Mouse (Mus musculus) kidney, adult 18-20 months (tissue): ENCODE results near the gene Slc13a5.

Source experiments
- DNase-seq: peaks from one replicate; pipeline ENCODE4 v3.0.0; 2021

Gene Slc13a5

DNA sequence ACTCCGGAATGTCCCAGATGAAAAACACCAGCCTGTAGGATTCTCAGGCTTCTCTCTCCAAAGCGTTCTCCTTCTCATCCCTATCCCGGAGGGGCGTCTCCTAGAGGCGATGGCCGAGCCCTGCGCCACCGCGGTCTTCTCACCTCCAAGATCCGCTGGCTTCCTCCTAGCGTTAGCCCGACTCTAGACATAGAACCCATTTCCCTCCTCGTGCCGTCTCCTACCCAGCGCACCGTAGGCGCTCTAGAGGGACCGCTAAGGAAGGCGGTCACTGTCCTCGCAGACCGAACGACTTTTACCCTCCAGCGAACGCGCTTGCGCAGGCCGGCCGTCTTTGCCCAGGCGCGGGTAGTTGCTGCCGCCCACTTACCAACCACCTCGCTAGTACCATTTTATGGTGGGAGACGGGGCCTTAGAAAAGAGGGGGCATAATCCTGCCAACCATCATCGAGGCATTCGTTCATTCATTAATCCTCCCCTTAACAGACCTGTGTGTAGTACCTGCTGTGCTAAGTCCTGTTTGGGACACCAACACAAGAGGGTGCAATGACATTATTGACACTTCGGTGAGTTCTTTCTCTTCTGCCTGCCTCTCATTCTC lies at the start of gene Slc13a5:
Slc13a5 (minus strand) TSS at position 263 of the 601 bp plus-strand sequence.
- peak; percentile 30 for DNase-seq

DNA sequence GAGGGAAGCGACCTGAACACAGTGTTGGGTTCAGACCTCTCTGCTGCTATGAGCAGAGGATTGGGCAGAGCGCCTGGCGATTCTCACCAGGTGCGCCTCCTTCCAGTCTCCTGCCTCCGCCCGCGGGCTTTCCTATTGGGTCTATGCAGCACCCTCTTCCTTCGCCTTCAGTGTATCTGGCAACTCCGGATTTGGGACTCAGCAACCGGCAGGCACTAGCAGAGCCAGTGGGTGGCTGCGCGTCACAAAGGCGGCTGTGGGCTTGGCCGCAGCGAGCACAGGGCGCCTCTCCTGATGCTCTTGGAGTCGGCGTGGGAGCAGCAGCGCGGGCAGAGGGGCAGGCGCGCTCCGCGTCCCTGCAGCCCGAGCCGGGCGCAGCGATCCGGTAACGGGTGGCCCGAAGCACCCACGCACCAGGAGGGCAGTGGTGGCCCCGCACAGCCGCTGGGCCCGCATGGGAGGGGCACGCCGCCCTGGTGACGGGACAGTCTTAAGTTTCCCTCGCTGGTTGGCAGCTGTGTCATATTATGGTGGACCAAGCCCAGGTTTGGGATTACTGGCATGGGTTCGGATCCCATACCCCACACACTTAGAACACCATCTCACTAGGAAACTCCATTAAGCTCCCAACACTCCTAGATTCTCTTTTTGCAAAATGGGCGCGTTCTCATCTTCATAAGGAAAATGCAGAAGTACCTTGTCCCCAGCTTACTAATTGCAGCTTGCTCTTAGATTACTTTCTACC lies 47.3 kb upstream of the Slc13a5 start, which contains the start of gene Fbxo39:
Fbxo39 (plus strand) TSS at position 294 of the 745 bp plus-strand sequence.
- DNase-seq: no peak

DNA sequence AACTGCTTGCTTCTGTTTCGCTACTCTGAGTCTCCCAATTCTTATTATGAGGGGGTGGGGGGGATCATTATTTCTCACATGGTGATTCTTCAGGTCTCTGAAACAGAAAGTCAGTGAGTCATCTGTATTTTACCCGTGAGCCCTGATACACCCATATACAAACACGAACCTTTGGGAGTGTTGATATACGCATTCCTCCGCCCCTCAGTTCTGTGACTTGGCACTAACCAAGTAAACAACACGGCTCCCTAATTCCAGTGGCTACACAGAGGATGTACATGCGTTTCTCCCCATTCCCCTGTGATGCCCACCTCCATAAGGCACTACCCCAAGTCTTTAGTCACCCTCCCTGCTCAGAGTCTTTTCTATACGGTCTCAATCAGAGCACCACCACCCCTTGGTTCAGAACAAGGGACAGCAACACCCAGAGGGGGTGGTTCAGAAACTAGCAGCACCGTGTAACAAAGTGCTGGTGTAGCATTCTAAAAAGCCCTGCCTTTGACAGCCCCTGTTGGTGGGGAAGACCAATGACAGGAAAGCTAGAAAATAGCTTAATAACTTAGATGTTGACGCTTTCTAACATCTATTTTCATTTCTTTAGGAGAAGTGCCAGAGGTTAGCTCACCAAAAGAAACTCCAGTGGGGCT lies 44.5 kb upstream of the Slc13a5 start:
- DNase-seq: no peak

DNA sequence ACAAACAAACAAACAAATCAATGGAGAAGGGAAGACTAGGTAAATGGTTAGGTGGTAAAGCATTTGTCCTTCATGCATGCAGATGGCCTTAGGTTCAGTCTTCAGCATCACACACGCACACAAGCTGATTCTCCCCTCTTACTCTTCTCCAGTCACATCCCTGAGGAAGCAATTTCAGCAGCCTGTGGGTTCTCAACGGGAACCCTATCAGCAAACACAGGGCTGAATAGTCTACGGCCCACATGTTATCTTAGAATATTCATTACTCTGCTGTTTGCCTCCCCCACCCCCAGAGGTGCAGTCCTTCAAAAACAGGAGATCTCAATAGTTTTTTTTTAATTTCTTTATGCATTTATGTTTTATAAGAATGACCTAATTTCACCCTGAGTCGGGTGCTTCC lies 43.5 kb upstream of the Slc13a5 start:
- DNase-seq: no peak

DNA sequence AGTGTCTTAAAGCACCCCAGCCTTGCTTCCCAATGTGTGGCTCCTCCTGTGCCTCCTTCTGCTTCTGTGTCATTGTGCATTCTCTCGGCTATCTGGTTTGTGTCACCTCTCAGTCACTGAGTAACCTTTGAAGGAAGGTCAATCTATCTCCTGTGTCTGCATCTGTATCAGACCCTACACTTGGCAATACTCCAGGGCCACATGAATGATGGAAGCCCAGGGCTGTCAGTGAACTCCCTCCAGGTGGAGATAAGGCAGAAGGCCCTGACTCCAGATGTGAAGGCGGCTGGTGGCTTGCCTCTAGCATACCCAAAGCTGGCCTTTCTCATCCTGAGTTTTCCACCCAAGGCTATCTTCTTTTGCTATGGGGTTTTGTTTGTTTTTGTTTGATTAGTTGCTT lies 42.0 kb upstream of the Slc13a5 start:
- no peak for DNase-seq

DNA sequence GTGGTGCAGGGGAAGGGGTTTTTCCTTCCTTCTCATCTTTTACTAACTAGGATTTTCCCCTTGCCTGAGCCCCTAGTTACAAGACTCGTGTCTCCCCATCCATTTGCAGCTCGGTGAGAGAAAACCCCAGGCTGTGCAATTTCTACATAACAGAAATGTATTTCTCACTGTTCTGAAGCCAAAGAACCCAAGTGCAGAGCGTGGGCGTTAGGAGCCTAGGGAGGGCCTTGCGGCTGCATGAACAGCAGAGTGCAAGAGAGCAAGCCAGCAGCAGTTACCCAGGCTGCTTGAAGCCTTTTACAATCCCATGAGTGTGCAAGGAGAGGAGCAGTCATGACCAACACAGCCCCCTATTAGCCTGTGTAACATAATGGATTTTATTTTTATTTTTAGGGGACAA lies 40.4 kb upstream of the Slc13a5 start:
- no peak for DNase-seq

DNA sequence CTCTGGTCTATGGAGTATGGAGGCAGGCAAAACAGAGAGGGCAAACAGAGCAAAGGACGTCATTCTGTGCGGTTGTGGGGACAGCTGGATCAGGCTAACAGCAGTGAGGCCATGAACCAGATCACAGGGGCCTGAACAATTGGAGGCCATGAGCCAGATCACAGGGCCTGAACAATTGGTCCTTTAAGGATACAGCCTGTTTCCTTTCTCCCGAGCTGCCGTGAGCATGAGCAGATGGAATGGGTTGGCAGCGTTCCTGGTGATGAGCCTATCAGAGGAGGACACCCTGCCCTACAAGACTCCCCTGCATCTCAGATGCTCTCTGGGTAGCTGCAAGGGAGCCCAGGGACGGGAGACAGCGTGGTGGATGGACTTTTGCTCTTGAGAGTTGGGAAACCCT lies 35.2 kb upstream of the Slc13a5 start:
- DNase-seq: peak; percentile 17

DNA sequence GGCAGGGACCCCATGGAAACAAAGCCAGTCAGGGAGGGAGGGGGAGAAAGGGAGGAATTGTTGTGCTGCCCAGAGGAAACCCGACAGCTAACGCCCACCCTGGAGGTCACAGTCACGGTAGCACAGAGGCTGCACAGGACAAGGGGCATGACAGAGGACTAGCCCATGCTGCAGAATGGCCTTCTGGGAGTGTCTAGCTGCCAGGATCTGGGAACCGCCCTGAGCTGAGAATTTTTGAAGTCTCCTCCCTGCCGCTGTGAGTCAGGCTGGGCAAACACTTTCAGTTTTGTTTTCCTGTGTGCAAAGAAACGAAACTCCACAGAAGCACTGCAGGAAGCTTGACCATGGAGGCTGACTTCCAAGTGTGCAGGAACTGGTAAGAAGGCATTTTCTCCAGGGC lies 34.3 kb upstream of the Slc13a5 start, which contains the start of gene Xaf1:
Xaf1 (plus strand) TSS at position 296 of the 400 bp plus-strand sequence.
- peak; percentile 57 for DNase-seq

DNA sequence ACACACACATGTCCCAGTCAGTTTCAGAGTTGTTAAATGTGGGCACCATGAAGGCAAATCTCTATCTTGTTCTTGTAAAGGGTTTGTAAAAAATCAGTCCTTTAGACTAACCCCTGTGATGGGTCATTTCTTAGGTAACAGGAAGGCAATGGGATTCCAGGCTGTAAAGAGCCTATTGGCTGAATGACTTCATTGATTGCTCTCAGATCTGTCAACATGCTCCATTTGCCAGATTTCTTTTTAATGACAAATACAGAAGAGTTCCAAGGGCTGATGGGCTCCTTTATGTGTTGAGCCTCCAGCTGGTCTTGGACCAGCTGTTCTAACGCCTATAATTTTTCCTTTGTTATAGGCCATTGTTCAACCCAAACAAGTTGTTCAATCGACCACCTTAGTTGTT lies 26.1 kb upstream of the Slc13a5 start:
- DNase-seq: no peak

DNA sequence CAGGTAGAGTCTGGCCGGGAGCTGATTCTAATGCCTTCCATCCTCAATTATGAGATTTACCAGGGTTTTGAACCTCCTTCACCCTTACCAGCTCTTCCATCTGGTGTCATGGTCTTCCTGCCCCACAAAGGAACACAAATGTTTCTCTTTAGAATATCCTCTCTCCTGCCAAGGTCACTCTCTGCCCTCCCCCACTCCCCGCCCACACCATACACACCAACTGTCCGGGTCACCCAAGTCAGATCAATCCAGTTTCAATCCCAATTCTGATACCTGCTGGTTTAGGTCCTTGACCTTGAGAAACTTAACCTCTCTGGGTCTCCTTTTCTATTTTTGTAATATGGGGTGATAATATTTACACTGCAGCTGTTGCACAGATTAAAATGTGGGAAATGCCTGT lies 20.5 kb upstream of the Slc13a5 start:
- DNase-seq: no peak

DNA sequence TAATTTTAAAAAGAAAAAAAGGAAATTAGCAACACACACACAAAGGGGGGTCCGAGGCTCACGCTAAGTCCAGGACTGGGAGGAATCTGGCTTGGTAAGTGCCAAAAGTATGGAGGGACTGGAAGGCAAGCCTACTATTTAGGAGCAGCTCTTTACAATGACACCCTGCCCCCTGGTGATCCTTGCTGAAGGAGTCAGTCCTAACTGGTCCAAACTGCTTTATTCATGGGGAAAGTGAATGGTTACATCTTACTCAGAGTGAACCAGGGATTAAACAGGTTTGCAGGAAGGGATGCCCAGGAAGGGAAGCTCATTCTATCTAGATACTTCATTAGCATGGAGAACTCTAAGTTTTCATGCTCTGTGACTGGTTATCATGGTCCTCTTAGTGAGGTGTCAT lies 20.1 kb upstream of the Slc13a5 start:
- no peak for DNase-seq

DNA sequence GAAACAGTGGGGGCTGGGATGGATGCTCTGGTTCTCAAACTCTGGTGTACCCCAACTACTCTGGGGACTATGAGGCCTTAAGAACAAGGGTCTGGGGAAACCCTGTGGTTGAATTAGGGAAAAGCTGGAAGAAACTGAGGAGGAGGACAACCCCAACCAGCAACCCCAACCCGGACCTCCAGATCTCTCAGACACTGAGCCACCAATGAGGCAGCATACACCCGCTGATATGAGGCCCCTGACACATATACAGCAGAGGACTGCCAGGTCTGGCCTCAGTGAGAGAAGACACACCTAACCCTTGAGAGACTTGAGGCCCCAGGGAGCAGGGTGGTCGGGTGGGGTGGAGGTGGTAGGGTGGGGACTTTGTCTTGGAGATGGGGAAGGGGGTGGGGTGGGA lies 19.6 kb upstream of the Slc13a5 start:
- DNase-seq: no peak

DNA sequence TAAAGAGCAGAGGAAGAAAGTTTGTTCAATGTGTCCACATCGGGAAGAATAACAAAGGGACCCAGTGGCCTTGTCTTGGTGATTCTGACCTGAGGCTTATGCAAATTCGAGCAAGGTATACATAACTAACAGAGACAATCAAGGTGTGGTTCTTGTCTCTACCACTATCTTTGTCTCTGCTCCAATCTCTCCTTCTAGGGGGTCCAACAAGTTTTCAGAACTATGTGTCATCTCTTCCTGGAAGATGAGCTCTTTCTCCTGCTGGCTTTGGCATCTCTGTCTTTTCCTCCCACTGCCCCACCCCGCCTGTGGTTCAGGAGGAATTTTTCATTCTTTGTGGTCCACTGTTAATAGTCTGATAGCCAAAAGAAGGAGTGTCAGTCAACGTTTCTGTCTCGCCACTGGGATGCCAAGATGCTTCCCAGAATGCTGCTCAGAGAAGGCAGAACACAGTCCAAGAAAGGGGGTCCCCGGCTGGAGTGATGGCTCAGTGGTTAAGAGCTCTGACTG lies 19.0 kb upstream of the Slc13a5 start:
- DNase-seq: no peak

DNA sequence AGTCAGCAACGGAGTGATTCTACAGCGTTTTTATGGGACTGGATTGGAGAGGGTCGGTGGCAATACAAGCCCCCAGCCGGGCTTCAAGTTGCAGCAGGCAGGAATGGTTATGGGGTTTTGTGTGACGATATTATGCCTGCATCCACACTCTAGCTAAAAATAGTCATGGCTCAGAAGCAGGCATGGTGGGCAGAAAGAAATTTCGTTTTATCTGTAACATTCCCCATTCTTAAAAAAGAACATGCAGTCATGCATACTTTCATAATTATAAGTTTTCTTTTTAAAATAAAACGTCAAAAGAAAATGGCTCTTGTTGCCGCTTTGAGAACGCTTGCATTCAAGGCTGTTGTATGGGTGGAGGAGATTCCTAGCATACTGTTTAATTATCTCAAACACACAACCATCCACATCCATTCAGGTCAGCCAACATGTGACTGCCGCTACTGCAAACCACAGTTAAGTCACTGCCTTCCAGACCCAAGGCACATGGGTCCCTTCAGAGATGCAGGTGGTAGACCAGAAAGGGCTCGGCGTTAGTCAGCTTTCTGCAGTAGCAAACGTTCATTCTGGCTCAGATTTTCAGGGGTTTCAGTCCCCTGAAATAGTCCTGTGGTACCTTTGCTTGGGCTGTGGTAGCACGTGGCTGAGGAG lies 17.6 kb upstream of the Slc13a5 start:
- DNase-seq: no peak

DNA sequence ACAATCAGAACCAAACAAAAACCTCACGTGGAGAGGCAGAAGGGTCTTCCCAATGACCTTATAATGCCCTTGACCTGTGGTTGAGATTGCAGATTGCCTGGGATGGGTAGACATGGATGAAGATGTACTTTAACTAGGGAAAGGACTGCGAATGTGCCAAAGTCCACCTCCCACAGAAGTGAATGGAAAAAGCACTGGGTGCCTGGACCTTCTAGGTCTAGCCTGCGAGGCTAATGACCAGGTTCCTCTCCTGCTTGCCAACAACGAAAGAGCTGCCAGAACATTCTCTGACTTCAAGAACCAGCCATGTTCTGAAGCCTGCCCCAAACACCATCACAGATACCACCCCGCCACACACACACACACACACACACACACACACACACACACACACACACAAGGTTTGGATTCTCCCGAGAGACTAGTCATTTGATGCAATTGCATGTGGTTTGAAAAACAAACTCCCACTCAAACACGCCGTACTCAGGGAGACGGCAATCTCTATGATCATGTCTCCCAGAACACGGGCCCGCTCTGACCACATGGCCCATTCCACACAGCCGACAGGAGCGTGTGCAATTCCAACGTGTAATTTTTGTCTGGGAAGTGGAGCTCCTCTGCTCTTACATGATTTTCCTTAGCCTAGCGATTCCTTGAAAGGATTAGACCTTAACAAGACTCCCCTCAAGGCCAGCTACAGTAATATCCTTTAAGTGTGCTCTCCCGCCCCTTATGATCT lies 16.6 kb upstream of the Slc13a5 start:
- peak; percentile 14 for DNase-seq

DNA sequence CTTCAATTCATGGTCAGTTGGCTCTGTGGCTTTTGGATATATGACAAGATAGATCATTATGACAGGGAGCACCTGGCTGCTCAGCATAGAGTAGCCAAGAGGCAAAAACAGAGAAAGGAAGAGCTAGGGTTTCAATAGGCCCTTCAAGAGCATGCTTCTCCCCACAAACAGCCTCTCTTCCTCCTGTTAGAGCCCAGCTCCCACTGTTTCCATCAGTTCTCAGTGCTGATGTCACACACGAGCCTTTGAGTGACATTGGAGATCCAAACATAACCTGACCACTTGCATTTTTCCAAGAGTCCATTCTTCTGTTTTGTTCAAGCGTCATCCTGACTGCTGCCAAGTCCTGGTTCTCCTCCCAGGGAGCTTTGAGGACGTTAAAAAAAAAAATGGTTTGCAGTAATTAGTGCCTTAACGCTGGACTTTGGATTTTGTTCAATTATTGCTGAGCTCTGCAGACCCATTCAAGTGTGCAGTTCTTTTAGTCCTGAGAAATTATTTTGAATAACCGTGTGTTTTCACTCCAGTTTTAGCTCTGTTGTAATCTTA lies 14.9 kb upstream of the Slc13a5 start:
- DNase-seq: peak; percentile 23

DNA sequence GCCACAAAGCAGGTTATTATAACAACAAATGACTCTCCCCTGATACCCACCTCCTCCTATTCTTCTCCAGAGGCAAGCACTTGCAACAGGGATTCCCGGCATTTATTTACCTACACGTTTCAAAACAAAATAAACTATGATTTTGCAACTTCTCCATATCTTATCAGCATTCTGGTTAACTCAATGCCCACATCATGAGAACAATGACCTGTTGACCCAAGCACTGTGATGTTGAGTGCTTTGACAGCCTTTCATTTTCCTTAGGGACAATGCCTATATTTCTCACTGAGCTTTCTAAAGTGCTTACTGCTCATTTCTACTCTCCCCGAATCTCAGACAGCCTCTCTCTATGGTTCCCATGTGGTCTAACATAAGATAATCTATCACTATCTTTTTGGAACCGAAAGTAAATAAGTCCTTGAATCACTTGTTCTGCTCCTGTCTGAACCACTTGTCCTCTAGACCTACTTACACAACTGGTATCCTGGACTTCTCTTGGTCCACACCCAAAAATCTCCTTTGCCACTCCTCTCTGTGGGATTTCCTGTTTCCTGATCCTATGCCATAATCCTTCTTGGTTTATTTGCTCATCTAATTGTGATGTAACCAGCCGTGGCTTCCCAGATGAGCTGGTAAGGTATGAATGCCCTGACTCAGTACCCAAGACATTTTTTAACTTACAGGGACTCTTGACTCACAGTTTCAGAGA lies 14.3 kb upstream of the Slc13a5 start:
- DNase-seq: no peak

DNA sequence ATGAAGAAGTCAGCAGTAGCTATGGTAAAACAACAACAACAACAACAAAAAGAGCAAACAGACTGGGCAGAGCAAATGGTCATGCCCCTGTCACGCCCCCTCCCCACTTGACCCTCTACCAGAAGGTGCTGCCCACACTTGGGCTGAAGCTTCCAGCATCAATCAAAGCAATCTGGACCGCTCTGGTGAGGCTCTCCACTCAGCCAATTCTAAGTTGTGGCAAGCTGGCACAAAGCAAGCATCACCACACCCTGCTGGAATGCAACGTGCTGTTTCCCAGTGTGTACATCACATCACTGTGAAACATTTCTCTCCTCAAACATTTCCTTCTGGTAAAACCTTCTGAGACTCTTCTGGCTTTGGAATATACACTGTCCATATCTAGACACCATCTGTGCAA lies 6.3 kb upstream of the Slc13a5 start:
- no peak for DNase-seq

DNA sequence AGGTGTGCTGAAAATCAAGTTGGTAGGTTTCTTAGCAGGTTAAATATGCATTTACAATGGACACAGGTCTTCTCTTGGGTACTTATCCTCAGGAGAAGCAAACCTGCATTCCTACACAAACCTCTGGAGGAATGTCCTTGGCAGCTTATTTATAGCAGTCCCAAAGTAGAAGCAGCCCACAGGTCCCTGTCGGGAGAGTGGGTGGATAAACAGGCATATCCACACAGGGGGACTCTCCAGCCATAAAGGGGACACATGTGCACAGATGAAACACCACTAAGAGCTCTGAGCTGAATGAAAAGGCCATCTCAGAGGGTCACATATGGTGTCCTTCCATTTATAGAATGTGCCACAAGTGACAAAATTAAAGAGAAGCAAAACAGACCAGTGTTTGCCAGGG lies 4.7 kb upstream of the Slc13a5 start:
- DNase-seq: no peak

DNA sequence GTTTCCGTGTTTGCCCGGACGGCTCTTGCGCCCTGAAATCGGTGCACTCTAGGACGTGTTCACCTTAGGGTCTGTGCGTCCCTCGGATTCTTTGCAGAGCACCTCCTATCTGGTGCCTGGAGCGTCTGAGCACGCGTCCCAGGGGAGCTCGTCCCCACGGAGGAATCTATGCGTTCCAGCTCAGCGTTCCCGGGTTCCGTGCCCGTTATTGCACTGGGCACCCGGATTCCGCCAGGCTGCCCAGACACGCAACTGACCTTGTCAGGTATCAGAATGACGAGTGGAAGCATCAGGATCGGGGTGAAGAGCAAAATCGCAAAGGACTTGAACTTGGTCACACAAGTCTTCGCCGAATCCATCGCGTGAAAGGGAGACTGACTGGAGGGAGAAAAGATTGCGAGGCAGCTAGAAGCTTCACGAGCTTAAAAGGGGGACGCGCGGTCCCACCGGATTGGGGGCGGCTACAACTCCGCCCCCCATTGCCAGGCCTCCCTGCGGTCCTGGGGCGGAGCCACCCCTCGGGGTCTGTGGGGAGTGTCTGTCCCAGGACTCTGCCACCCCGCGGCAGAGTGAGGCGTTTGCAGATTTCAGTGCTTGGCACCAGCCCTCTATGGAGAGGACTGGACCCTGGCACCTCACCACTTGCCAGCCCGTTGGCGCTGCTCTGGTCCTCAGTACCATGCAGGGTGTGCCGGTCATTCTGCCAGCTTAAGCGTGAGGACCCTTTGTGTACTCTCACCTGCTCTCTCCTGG lies 639 bp downstream of the Slc13a5 start:
- peak; percentile 59 for DNase-seq

DNA sequence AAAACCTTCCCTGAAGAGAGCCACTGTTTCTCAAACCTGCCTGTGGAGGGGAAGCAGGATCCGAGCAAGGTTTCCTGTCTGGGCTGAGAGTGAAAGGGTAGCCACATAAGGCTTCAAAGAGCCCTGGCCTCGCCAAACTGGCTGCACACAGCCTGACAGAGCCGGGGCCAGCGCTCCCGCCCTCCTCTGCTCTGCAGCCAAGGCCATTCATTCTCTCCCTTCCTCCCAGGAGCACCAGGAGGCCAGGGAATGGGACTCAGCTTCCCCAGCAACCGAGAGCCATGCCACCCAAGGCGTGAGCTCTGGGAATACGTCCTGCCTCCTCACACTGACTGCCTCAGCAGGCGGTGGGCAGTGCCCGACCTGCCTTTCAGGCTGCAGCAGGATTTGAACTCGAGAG lies 1.5 kb downstream of the Slc13a5 start:
- DNase-seq: no peak
